Mouse (Mus musculus): Measurements from ENCODE around the gene Nup93.
A peak's percentile ranks its signal among the peaks of the same experiment; 100 is the strongest.

Nup93 gene

DNA sequence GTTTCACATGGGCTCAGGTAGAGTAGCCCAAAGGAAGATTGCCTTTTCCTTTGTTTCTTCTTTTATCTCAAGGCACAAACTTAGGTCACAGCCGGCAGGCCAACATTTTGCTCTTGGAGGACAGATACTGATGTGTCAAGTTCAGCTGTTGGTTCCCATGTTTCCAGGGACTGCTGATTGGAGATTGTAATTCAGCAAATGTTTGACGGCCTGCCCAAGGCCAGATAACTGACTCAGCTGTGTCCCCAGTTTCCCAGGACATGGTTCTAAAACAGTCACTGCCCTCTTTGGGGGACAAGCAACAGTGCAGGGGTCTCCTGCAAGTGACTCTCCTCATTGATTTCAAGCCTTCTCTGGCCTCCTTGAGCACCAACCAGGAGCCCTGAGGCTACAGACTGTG lies 105.7 kb downstream of the Nup93 start:
- no peak for DNase-seq (ENCODE audit: low spot score)

DNA sequence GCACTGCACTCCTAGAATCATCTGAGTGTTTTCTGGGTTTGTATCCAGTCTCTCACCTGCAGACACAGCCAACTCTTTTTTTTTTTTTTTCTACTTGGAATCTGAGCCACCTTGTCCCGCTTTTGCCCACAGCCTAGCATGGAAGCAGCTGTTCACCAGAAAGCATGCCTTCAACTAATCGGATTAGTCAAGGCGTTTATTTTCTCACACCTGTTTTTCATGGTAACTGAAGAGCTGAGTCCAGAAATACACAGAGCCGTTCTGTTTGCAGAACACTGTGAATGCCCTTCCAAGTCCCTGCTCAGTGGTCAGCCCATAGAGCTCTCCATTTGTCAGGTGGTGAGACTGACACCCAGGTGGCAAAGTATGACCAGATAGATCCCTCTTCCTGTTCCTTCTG lies 107.7 kb downstream of the Nup93 start:
- DNase-seq (ENCODE audit: low spot score), result peak; percentile 55

DNA sequence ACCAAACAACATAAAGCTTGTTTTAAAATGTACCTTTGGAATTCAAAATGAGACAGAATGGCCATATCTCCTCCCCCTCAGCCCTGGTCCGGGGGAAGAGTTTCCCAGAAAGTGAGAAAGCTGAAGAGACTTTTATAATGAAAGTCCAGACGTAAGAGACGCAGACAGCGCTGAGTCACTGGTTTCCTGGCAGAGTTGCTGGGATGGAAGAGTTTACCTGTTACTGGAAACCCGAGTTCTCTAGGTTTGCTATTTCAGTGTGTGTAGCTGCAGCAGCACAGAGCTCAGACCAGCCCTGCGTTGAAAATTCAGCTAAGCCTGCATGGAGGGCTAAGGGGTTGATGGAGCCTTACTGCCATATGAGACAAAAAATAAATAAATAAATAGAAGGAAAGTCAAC lies 108.7 kb downstream of the Nup93 start:
- no peak for DNase-seq (ENCODE audit: low spot score)

DNA sequence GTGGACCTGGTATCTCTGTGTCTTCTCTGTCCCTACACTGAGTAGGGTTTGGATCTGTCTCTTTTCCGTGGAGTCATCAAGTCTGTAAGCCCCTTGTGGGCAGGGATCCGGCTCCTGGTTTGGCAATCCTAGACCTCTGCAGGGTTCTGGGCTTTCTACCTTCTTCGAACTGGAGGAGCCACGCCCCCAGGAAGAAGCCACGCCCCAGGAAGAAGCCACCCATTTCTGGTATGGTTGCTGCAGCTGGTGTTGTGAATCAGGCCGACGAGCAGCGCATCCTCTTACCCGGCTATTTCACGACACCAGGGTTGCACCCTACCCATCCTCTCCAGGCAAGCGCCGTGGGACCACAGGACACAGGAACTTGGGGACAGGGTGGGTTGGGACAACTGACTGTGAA lies 109.7 kb downstream of the Nup93 start:
- DNase-seq (ENCODE audit: low spot score), result no peak

DNA sequence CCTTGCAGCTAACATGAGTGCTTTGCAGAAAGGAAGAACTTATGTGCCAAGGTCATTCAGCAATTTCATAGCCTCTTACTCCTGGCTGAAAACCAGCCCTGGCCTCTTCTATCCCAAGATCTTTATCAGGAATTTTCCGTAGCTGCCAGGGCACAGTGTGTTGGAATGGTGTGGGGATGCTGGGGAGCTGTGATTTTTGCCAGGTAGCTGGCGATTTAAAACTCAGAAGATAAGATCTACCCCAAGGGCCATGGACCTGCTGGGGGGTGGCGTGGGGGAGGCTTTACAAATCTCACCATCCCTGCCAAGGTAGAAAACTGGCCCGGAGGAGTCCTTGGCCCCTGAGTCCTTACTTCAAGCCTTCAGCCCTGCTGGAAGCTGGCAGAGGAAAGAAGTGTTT lies 111.7 kb downstream of the Nup93 start:
- peak; percentile 44 for DNase-seq (ENCODE audit: low spot score)

DNA sequence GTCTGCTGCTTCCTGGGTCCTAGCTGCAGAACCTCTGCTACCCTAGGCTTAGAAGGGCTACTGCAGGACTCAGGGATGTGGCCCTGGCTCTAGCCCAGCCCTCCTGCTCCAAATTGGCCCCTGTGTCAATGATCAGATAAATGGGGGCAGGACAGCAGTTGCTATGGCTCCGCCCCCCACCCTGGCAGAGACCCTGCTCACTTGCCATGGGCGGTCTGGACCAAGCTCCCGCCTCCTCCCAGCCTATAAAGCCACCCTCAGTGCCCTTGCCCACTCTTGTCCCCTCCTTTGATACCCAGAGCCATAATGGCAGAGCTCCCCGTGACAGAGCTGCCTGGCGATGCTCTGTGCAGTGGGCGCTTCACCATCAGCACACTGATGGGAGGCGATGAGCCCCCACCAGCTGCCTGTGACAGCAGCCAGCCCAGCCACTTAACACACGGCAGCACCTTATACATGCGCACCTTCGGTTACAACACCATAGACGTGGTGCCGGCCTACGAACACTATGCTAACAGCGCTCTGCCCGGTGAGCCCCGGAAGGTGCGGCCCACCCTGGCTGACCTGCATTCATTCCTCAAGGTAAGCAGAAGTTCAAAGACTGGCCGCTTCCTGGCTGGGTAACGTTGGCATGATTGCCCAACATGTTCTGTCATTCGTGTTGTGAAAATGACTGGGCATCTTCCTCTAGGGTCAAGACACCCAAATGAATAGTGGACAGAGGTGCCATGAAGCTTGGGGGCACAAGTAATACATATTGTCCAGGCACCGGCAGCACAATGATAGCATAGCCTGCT lies 114.8 kb downstream of the Nup93 start, which contains the start of gene Slc12a3:
Gene Slc12a3 (plus strand): TSS at position 270 of the 797 bp plus-strand sequence.
- DNase-seq (ENCODE audit: low spot score), result no peak

DNA sequence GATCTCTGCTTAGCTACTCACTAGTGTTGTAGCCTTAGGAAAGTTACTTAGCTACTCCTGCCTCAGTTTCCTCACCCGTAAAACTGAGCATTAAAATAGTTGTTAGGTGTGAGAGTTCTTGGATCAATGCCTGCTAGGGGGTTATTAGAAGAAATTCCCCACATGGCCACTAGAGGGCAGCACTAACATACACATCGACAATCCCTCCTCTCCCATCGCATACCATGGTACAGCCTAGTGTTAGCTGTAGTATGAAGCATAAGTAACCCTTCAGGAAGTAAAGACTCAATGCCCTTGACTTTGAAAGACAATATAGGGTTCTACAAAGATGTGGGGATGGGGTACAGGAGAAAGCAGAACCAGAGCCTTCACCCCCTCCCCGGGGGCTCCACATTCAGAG lies 116.4 kb downstream of the Nup93 start:
- peak; percentile 82 for DNase-seq (ENCODE audit: low spot score)

DNA sequence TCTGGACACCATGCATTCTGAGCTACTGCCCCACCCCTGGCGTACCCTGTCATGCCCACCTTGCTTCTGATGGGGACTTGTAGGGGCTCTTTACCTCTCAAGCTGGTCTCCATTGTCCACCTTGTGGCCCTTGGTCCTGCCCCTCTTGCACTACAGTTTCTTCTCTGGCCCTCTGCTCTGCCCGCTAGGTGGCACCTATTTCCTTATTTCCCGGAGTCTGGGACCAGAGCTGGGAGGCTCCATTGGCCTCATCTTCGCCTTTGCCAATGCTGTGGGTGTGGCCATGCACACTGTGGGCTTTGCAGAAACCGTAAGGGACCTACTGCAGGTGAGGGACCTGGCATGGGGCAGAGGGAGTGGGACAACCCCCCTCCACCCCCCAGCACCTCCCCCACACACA lies 119.0 kb downstream of the Nup93 start:
- peak; percentile 64 for DNase-seq (ENCODE audit: low spot score)

DNA sequence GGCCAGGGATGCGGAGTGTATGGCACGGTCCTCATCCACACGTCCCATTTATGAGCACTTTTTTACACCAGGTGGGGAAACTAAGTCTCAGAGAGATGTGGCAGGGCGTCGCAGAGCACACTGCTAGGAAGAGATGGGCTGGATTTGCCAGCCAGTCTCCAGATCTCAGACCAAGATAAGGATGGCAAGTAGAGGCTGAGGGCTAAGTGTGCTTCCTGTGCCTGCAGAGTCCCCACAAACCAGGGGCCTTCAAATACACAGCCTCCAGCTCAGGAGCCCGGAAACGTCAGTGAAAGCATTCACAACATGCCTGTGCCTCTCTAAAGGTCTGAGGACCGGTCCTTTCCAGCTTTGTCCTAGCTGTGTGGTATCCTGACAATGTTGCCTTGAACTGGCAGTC lies 123.2 kb downstream of the Nup93 start:
- DNase-seq (ENCODE audit: low spot score), result no peak

DNA sequence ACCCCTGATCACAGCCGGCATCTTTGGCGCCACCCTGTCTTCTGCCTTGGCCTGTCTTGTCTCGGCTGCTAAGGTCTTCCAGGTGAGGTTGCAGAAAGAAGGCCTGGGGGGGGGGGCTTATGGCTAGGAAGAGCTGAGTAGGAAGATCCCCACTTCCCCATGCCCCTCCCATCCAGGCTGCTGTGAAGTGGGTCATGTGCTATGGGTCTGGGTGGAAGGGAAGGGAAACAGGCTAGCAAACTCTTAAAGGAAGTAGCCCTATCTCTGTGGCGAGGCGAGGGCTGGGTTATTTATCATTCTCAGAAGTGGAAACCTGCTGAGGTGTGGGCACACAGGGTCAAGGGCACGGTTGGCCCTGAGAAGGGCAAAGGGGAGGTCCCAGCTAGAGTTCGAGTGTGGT lies 126.4 kb downstream of the Nup93 start:
- DNase-seq (ENCODE audit: low spot score), result no peak

DNA sequence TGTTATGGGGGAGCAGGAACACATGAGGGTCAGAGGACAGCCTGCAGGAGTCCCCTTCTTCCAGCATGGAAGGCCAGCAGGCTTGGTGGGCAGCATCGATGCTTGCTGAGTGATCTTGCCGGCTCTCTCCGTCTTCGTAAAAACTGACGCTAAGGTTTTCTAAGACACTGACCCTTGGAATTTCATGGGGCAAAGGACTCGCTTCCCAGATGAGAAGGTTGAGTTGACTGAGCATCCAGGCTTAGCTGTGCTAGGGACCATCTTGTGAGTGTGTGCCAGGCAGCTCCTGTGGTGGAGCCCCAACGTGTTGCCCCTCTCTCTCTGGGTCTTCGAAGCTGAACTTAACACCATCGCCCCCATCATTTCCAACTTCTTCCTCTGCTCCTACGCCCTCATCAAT lies 128.3 kb downstream of the Nup93 start:
- no peak for DNase-seq (ENCODE audit: low spot score)

DNA sequence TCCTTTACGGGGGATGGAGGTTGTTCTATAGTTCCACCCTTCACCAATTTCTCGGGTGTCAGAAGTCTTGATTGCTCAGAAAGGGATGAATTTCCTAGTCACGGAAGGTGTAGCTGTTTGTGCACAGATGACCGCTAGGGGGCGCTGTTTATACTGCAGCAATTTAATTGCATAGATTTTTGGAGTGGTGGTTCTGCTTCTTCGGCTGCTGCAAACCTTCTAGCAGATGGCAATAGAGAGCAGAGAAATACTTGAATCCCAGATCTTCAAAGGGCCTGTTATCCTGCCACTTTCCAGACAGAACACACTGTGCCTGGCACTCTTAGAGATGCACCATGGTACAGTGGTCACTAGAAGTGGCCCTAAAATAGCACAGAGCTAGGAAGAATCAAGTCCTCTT lies 128.9 kb downstream of the Nup93 start:
- peak; percentile 82 for DNase-seq (ENCODE audit: low spot score)

DNA sequence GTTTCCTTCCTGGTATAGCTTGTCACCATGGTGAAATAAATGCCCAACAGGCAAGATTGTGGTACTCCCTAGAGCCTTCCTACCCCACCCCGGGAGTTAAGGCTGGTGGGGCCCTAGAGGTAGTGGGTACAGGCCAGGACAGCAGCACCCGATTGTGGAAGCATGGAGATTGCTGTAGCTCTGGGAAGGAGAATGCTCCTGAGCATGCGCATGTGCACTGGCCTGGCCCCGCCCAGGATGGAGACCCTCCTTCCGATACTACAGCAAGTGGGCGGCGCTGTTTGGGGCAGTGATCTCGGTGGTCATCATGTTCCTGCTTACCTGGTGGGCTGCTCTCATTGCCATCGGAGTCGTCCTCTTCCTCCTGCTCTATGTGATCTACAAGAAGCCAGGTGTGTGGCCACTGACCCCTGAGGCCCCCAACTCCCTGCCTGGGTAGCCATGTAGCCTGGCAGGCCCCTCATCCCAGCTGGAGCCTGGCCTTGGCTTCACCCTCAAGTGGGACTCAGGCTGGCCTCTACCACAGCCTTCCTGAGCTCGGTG lies 129.5 kb downstream of the Nup93 start:
- DNase-seq (ENCODE audit: low spot score), result no peak

DNA sequence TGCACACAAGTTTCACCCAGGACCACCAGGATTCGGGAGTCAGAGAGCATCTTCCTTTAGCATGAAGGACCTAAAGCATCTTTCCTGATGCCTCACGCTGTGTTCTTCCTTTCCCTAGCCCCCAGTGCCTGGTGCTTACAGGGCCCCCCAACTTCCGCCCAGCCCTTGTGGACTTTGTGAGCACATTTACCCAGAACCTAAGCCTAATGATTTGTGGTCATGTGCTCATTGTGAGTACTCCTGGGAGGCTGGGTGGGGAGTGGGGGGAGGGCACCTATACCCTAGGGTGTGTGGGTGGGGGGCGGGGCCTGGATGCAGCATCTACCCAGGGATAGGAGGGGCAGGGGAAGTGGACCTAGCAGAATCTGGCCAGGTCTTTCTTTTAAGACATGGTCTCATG lies 131.3 kb downstream of the Nup93 start:
- no peak for DNase-seq (ENCODE audit: low spot score)

DNA sequence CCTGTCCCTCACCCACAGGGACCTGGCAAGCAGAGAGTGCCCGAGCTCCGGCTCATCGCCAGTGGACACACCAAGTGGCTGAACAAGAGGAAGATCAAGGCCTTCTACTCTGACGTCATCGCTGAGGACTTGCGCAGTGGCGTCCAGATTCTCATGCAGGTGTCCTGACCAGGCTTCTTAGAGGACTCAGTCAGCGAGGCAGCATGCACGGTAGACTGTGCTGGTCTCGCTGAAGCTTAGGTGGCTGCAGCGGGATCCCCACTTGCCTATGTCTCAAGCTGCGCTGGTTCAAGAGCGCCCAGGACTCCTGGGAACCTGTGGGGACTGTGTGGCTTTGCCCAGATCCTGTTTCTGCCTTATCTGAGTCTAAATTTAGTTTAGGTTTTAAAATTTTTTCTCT lies 131.9 kb downstream of the Nup93 start:
- no peak for DNase-seq (ENCODE audit: low spot score)

DNA sequence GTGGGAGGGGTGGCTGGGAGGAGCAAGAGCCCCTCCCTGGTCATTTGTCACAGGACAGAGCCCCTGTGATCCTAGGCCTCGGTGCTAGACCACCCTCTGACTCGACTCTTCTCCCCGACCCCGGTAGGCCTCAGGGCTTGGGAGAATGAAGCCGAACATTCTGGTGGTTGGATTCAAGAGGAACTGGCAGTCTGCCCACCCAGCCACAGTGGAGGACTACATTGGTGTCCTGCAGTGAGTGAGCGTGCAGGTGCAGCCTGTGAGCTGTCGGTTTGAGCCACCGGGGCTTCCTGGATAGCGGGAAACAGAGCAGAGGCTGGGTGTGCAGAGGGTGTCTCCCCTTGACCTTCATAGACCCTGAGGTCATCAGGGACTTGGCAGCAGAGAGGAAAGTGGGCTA lies 134.1 kb downstream of the Nup93 start:
- DNase-seq (ENCODE audit: low spot score), result no peak

DNA sequence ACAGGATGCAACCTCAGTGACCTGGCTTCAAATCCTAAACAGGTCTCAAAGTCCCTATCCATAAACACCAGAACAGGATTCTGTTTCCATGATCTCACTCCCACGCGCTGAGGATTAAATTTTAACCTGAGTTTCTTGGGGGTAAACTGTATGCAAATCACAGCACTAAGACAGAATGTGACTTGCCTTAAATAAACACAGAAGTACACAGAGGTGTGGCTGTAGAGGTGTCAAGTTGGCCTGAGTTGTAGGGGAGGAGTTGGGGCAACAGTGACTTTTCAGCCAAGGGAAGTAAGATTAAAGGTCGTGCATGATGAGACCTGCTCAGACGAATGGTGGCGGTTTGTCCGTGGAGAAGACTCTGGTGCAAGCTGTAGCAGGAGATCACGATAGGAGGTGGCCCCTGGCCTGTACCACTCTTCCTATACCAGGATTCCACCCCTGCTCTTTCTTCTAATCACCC lies 139.7 kb downstream of the Nup93 start:
- no peak for DNase-seq (ENCODE audit: low spot score)

DNA sequence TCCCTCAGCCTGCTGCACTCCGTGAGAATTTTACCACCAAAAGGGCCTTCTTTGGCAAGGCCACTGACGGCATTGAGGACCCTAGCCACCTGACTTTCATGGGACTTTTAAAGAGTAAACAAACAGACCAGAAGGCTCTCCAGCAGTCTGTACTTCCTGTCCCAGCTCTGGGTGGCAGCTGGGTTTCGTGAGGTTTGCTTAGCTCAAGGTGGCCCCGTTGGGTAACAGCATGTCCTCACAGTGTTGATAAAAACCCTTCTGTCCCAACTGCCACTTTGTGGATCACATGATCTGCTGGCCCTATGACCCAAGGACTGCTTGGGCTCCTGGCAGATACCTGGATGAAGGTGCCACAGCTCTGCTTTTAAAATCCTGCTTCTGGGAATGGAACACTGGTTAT lies 140.2 kb downstream of the Nup93 start:
- DNase-seq (ENCODE audit: low spot score), result no peak

DNA sequence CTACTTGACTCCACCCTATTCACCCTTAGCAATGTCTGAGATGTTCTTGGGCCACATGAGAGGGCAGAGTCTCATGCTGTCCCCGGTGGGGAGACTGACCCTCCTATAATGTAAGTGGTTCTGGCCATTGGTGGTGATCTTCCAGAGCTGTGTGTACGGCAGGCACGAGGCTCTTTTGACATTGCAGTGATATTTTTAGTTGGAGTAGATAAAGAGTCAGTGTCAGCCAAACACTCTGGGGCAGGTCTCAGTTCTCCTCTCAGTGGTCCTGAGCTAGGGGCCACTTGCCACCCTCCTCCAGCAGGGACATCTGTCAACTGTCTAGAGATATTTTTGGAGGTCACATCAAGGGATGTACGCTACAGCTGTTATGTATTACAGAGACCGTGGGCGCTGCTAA lies 142.9 kb downstream of the Nup93 start:
- DNase-seq (ENCODE audit: low spot score), result no peak

DNA sequence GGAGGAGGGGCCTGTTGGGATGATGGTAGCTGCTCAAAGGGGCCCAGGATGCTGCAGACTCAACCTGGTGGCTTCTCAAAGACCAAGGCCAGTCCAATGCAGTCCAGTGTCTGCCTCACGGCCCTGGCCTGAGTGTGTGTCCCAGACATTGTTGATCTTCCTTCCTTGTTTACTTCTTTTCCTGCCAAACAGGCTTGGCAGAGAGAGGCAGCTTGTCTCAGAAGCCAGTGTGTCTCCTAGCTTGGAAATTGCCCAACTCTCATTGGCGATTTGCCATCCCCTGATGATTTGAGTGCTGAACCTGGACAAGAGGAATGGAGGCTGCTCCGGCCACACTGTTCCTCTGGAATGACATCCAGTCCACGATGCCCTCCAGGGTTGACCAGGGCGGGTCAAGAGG lies 144.2 kb downstream of the Nup93 start:
- peak; percentile 36 for DNase-seq (ENCODE audit: low spot score)

DNA sequence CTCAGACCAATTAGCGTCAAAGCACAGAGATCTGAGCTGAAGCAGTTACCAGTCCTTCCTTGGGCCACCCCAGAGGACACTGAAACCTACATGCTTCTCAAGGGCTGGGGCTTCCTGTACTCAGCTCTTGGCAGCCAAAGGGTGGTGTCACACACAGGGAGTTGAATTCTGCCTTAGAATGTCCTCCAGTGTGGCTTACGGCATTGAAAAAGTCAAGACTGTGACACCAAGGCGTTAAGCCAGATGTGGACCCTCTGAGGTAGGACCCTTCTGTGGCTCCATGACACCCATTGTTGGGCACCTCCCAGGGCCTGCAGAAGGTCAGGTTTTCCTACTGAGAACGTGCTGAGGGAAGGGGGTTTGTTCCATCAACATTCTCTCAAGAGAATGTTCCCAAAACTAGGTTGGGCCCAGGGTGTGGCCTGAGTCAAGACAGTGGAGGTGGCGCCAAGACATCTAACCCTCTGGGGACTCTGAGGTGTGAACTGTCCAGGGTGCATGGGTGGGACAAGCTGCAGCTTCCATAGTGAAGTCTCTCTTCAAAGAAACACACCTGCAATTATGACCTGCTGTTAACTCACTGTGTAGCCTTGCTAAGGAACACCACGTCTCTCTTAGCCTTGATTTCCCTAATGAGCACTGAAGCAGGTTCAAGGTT lies 147.5 kb downstream of the Nup93 start:
- DNase-seq (ENCODE audit: low spot score), result no peak

DNA sequence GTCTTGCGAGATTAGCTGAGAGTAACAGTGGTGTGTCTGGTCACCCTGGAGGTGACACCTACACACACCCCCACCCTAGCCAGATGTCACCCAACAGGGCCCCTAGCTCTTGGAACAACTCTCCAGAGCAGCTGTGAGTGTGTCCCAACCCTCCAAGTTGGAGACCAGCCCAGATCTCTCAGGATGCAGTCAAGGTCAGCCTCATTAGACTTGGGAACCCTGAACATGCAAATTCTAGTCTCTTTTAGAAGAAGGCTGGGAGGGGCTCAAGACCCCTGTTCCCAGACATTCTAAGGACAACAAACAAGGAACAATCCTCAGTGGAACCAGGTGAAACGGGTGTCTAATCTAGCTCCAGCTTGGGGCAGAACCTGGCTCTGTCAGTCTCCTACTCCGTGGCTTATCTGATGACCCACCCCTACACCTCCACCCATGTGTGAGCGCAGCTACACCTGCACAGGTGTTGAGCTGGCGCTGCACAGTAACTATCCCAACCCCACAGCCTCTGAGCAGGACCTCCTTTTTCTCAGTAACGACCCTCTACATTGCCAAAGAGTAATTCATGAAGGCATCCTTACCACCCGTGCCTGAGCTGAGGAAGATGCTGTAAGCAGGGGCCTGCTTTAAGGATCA lies 148.4 kb downstream of the Nup93 start:
- no peak for DNase-seq (ENCODE audit: low spot score)

DNA sequence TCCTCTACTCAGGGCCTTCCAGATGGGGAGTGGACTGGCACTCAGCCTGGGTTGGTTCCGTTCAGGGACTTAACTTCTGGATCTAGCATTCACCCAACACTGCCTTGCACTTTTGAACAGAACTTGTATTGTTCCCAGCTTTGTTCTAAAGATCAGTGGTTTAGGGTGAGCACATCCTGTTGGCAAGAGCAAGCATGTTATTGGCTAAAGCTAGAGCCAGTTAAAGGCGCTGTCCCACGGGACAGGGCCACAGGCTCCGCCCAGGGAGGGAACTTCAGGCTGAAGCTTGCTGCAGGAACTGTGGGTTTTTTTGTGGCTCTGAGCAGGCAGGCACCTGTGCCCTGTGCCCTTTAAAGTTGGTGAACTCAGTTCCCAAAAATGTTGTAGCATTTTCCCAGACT lies 148.9 kb downstream of the Nup93 start:
- no peak for DNase-seq (ENCODE audit: low spot score)
